ENCODE assay signal across 8 mouse cellular contexts in the genomic region with DNA sequence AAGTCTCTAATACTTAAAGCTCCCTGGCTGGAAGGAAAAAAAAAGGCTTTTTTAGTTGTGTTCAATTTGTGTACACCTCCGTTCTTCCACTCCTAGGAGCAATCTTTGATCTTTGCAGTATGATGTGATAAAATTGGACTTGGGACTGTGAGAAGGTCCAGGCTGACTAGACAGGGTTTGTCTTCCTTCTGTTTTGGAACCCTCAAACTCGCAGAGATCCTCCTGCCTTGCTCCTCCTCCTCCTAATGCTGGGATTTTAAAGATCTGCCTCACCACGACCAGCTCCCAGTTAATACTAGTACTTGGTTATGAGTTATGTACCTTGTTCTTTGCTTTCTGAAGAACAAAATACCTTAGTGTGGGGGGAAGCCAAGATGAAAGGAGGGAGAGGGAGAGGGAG. TPM values are rescaled to one million over a fixed set of nuclear protein-coding genes. Genes with fewer than 3 reads are reported as not detected.
DNase-seq lines count a peak whose midpoint lies in the region; ATAC-seq and TF ChIP-seq lines count a peak whose summit lies in the region.
"Not testable (repeated sequence)": the region's sequence is repeated elsewhere in the genome, so short reads cannot be mapped to it uniquely, and the experiment has no call there.

No protein-coding gene starts in this region.

- not testable (repeated sequence) for H3K27me3 ChIP-seq in ES-Bruce4 (ENCODE audit: control insufficient read depth, insufficient read depth, low read length, poor library complexity, severe bottlenecking); embryonic facial prominence, embryonic 14.5 days (replicated peaks; ENCODE audit: control insufficient read depth, insufficient read depth, low read length); hindbrain, embryonic 12.5 days; kidney, embryonic 15.5 days; liver, embryonic 12.5 days (replicated peaks); midbrain, embryonic 10.5 days (ENCODE audit: low read depth, poor library complexity, severe bottlenecking); neural tube, embryonic 15.5 days (replicated peaks)

- H3K9me3 ChIP-seq in ES-Bruce4 (replicated peaks; ENCODE audit: control insufficient read depth, insufficient read depth, low read length, poor library complexity, severe bottlenecking); embryonic facial prominence, embryonic 14.5 days (ENCODE audit: control insufficient read depth, low read length); hindbrain, embryonic 12.5 days (replicated peaks); kidney, embryonic 15.5 days (replicated peaks); liver, embryonic 12.5 days (replicated peaks); midbrain, embryonic 10.5 days (replicated peaks); neural tube, embryonic 15.5 days (replicated peaks): not testable (repeated sequence)

- H3K4me2 ChIP-seq in embryonic facial prominence, embryonic 14.5 days (ENCODE audit: low read depth, low read length): peak overlapping the region; percentile 66
- peak overlapping the region; percentile 64 for H3K4me2 ChIP-seq in hindbrain, embryonic 12.5 days (replicated peaks)
- peak overlapping the region; percentile 65 for H3K4me2 ChIP-seq in kidney, embryonic 15.5 days
- peak overlapping the region; percentile 80 for H3K4me2 ChIP-seq in liver, embryonic 12.5 days
- peak overlapping the region; percentile 63 for H3K4me2 ChIP-seq in neural tube, embryonic 15.5 days

- not testable (repeated sequence) for TF ChIP-seq CTCF in ES-Bruce4 (IDR thresholded peaks at IDR 0.05; ENCODE audit: low read depth, low read length); gastrocnemius, adult 2 months (IDR thresholded peaks at IDR 0.05)

- WGBS in embryonic facial prominence, embryonic 14.5 days: 30% methylated on average over 3 of the region's 3 CpGs
- 42% methylated on average over 3 of the region's 3 CpGs for WGBS in hindbrain, embryonic 12.5 days
- WGBS in kidney, embryonic 15.5 days: 19% methylated on average over 3 of the region's 3 CpGs
- WGBS in liver, embryonic 12.5 days (ENCODE audit: insufficient replicate concordance): 10% methylated on average over 3 of the region's 3 CpGs
- WGBS in midbrain, embryonic 10.5 days: 38% methylated on average over 3 of the region's 3 CpGs
- WGBS in neural tube, embryonic 15.5 days: 32% methylated on average over 3 of the region's 3 CpGs

- not testable (repeated sequence) for H3K36me3 ChIP-seq in ES-Bruce4 (ENCODE audit: control insufficient read depth, insufficient read depth, low read length, poor library complexity, severe bottlenecking); embryonic facial prominence, embryonic 14.5 days (ENCODE audit: control insufficient read depth, insufficient read depth, low read length); hindbrain, embryonic 12.5 days; neural tube, embryonic 15.5 days
- peaks cover 10% of the 10 kb centered on the region; the same call in 1 of the 2 replicates for H3K36me3 ChIP-seq in kidney, embryonic 15.5 days
- H3K36me3 ChIP-seq in liver, embryonic 12.5 days: peaks cover 26% of the 10 kb centered on the region
- peaks cover 21% of the 10 kb centered on the region for H3K36me3 ChIP-seq in midbrain, embryonic 10.5 days

- intact Hi-C loops in gastrocnemius, adult 2 months (cut with DNase I): loop anchor here (2.0 kb wide), 1 partner anchor 117 kb away; no protein-coding TSS in a partner anchor

- H3K4me3 ChIP-seq in ES-Bruce4 (ENCODE audit: low read depth, low read length): peak overlapping the region; percentile 54
- peak overlapping the region; percentile 54 for H3K4me3 ChIP-seq in embryonic facial prominence, embryonic 14.5 days (ENCODE audit: low read depth, low read length)
- peak overlapping the region; percentile 77 for H3K4me3 ChIP-seq in gastrocnemius, adult 2 months
- H3K4me3 ChIP-seq in hindbrain, embryonic 12.5 days: peak overlapping the region; percentile 43
- peak overlapping the region; percentile 58 for H3K4me3 ChIP-seq in kidney, embryonic 15.5 days (replicated peaks)
- peak overlapping the region; percentile 75 for H3K4me3 ChIP-seq in liver, embryonic 12.5 days
- H3K4me3 ChIP-seq in midbrain, embryonic 10.5 days: peak overlapping the region; percentile 59
- H3K4me3 ChIP-seq in neural tube, embryonic 15.5 days (replicated peaks): peak overlapping the region; percentile 46

- not testable (repeated sequence) for H3K27ac ChIP-seq in ES-Bruce4 (ENCODE audit: insufficient read depth, low read length); embryonic facial prominence, embryonic 14.5 days (replicated peaks; ENCODE audit: low read depth, low read length); hindbrain, embryonic 12.5 days; midbrain, embryonic 10.5 days (replicated peaks)
- peak overlapping the region; percentile 89 for H3K27ac ChIP-seq in gastrocnemius, adult 2 months
- peak overlapping the region; percentile 93; the same call in 1 of the 2 replicates for H3K27ac ChIP-seq in kidney, embryonic 15.5 days
- peak overlapping the region; percentile 92 for H3K27ac ChIP-seq in liver, embryonic 12.5 days
- peak overlapping the region; percentile 82; the same call in 1 of the 2 replicates for H3K27ac ChIP-seq in neural tube, embryonic 15.5 days (replicated peaks)

- H3K9ac ChIP-seq in ES-Bruce4 (ENCODE audit: low read depth, poor library complexity, severe bottlenecking): peak overlapping the region; percentile 57; the same call in 1 of the 2 replicates
- peak overlapping the region; percentile 65 for H3K9ac ChIP-seq in embryonic facial prominence, embryonic 14.5 days (ENCODE audit: low read depth, low read length)
- H3K9ac ChIP-seq in hindbrain, embryonic 12.5 days; kidney, embryonic 15.5 days: not testable (repeated sequence)
- peak overlapping the region; percentile 83 for H3K9ac ChIP-seq in liver, embryonic 12.5 days
- H3K9ac ChIP-seq in neural tube, embryonic 15.5 days (replicated peaks): peak overlapping the region; percentile 43

- not testable (repeated sequence) for TF ChIP-seq POLR2A in ES-Bruce4 (IDR thresholded peaks at IDR 0.05; ENCODE audit: insufficient read depth, low read length)

- not testable (repeated sequence) for ATAC-seq in embryonic facial prominence, embryonic 14.5 days (ENCODE audit: low read depth); hindbrain, embryonic 12.5 days (ENCODE audit: low FRiP score); kidney, embryonic 15.5 days (replicated peaks; ENCODE audit: low FRiP score); liver, embryonic 12.5 days; neural tube, embryonic 15.5 days (ENCODE audit: low FRiP score)

- not testable (repeated sequence) for H3K4me1 ChIP-seq in ES-Bruce4 (ENCODE audit: control insufficient read depth, insufficient read depth, low read length); embryonic facial prominence, embryonic 14.5 days (ENCODE audit: control insufficient read depth, insufficient read depth, low read length); hindbrain, embryonic 12.5 days
- H3K4me1 ChIP-seq in kidney, embryonic 15.5 days: peaks cover 10% of the 10 kb centered on the region
- H3K4me1 ChIP-seq in liver, embryonic 12.5 days: peaks cover 17% of the 10 kb centered on the region
- peaks cover 12% of the 10 kb centered on the region for H3K4me1 ChIP-seq in midbrain, embryonic 10.5 days
- peaks cover 12% of the 10 kb centered on the region for H3K4me1 ChIP-seq in neural tube, embryonic 15.5 days

- DNase-seq in embryonic facial prominence, embryonic 14.5 days (ENCODE audit: low spot score); gastrocnemius, adult 2 months; midbrain, embryonic 10.5 days (ENCODE audit: low spot score): not testable (repeated sequence)

- TF ChIP-seq EP300 in ES-Bruce4 (IDR thresholded peaks at IDR 0.05; ENCODE audit: insufficient read depth, low read depth, low read length): not testable (repeated sequence)

RNA-seq across cellular contexts. Expression of a gene that starts 1.2 kb away (rescaled TPM):
- 24.9 and 31.0 TPM in 2 replicates for polyA plus RNA-seq in ES-Bruce4 (2011; ENCODE audit: insufficient read depth, insufficient read length, low read depth, missing spikeins)
- not detected in 2 replicates for polyA plus RNA-seq in embryonic facial prominence, embryonic 14.5 days (2014; fragmentation: Nextera tagmentation; extraction: Ambion mirVana)
- total RNA-seq in gastrocnemius, adult 2 months (2021): 1 to 10 TPM; 2.9 to 7.8 TPM
- polyA plus RNA-seq in hindbrain, embryonic 12.5 days (2016; fragmentation: Nextera tagmentation; extraction: Ambion mirVana): not detected in 2 replicates
- polyA plus RNA-seq in kidney, embryonic 15.5 days (2015; fragmentation: Nextera tagmentation; extraction: Ambion mirVana): not detected in 2 replicates
- not detected in 2 replicates for polyA plus RNA-seq in liver, embryonic 12.5 days (2016; fragmentation: Nextera tagmentation; extraction: Ambion mirVana)
- polyA plus RNA-seq in midbrain, embryonic 10.5 days (2016; fragmentation: Nextera tagmentation; extraction: Ambion mirVana): not detected in 2 replicates
- not detected in 2 replicates for polyA plus RNA-seq in neural tube, embryonic 15.5 days (2015; fragmentation: Nextera tagmentation; extraction: Ambion mirVana)

RNA-seq across cellular contexts. Expression of a gene that starts 10.3 kb away (rescaled TPM):
- 6.1 and 9.4 TPM in 2 replicates for polyA plus RNA-seq in ES-Bruce4 (2011; ENCODE audit: insufficient read depth, insufficient read length, low read depth, missing spikeins)
- 0.45 and 0.73 TPM in 2 replicates for polyA plus RNA-seq in embryonic facial prominence, embryonic 14.5 days (2014; fragmentation: Nextera tagmentation; extraction: Ambion mirVana)
- under 1 TPM in 1 of 2 experiments, not detected in 1; 0.47 TPM for total RNA-seq in gastrocnemius, adult 2 months (2021)
- polyA plus RNA-seq in hindbrain, embryonic 12.5 days (2016; fragmentation: Nextera tagmentation; extraction: Ambion mirVana): 0.50 and 0.59 TPM in 2 replicates
- 0.62 and 1.0 TPM in 2 replicates for polyA plus RNA-seq in kidney, embryonic 15.5 days (2015; fragmentation: Nextera tagmentation; extraction: Ambion mirVana)
- 4.0 and 4.3 TPM in 2 replicates for polyA plus RNA-seq in liver, embryonic 12.5 days (2016; fragmentation: Nextera tagmentation; extraction: Ambion mirVana)
- 0.15 and 0.78 TPM in 2 replicates for polyA plus RNA-seq in midbrain, embryonic 10.5 days (2016; fragmentation: Nextera tagmentation; extraction: Ambion mirVana)
- polyA plus RNA-seq in neural tube, embryonic 15.5 days (2015; fragmentation: Nextera tagmentation; extraction: Ambion mirVana): 0.55 and 0.73 TPM in 2 replicates

RNA-seq across cellular contexts. Expression of a gene that starts 14.6 kb away (rescaled TPM):
- polyA plus RNA-seq in ES-Bruce4 (2011; ENCODE audit: insufficient read depth, insufficient read length, low read depth, missing spikeins): 58.9 and 64.4 TPM in 2 replicates
- polyA plus RNA-seq in embryonic facial prominence, embryonic 14.5 days (2014; fragmentation: Nextera tagmentation; extraction: Ambion mirVana): 51.5 and 51.7 TPM in 2 replicates
- total RNA-seq in gastrocnemius, adult 2 months (2021): 1 to 10 TPM; 3.6 to 5.9 TPM
- 38.2 and 39.5 TPM in 2 replicates for polyA plus RNA-seq in hindbrain, embryonic 12.5 days (2016; fragmentation: Nextera tagmentation; extraction: Ambion mirVana)
- polyA plus RNA-seq in kidney, embryonic 15.5 days (2015; fragmentation: Nextera tagmentation; extraction: Ambion mirVana): 74.3 and 78.6 TPM in 2 replicates
- 75.0 and 76.1 TPM in 2 replicates for polyA plus RNA-seq in liver, embryonic 12.5 days (2016; fragmentation: Nextera tagmentation; extraction: Ambion mirVana)
- 73.9 and 85.1 TPM in 2 replicates for polyA plus RNA-seq in midbrain, embryonic 10.5 days (2016; fragmentation: Nextera tagmentation; extraction: Ambion mirVana)
- polyA plus RNA-seq in neural tube, embryonic 15.5 days (2015; fragmentation: Nextera tagmentation; extraction: Ambion mirVana): 20.5 and 36.3 TPM in 2 replicates

RNA-seq across cellular contexts. Expression of a gene that starts 14.9 kb away (rescaled TPM):
- polyA plus RNA-seq in ES-Bruce4 (2011; ENCODE audit: insufficient read depth, insufficient read length, low read depth, missing spikeins): 90.3 and 95.5 TPM in 2 replicates
- polyA plus RNA-seq in embryonic facial prominence, embryonic 14.5 days (2014; fragmentation: Nextera tagmentation; extraction: Ambion mirVana): 42.0 and 54.8 TPM in 2 replicates
- 10 to 100 TPM; 16.2 to 16.6 TPM for total RNA-seq in gastrocnemius, adult 2 months (2021)
- polyA plus RNA-seq in hindbrain, embryonic 12.5 days (2016; fragmentation: Nextera tagmentation; extraction: Ambion mirVana): 71.8 and 79.8 TPM in 2 replicates
- polyA plus RNA-seq in kidney, embryonic 15.5 days (2015; fragmentation: Nextera tagmentation; extraction: Ambion mirVana): 49.5 and 53.9 TPM in 2 replicates
- polyA plus RNA-seq in liver, embryonic 12.5 days (2016; fragmentation: Nextera tagmentation; extraction: Ambion mirVana): 26.1 and 30.6 TPM in 2 replicates
- polyA plus RNA-seq in midbrain, embryonic 10.5 days (2016; fragmentation: Nextera tagmentation; extraction: Ambion mirVana): 50.4 and 55.6 TPM in 2 replicates
- 98.6 and 99.7 TPM in 2 replicates for polyA plus RNA-seq in neural tube, embryonic 15.5 days (2015; fragmentation: Nextera tagmentation; extraction: Ambion mirVana)

RNA-seq across cellular contexts. Expression of a gene that starts 20.8 kb away (rescaled TPM):
- polyA plus RNA-seq in ES-Bruce4 (2011; ENCODE audit: insufficient read depth, insufficient read length, low read depth, missing spikeins): 165 and 181 TPM in 2 replicates
- polyA plus RNA-seq in embryonic facial prominence, embryonic 14.5 days (2014; fragmentation: Nextera tagmentation; extraction: Ambion mirVana): 177 and 204 TPM in 2 replicates
- 10 to 100 TPM; 28.0 to 28.1 TPM for total RNA-seq in gastrocnemius, adult 2 months (2021)
- 246 and 257 TPM in 2 replicates for polyA plus RNA-seq in hindbrain, embryonic 12.5 days (2016; fragmentation: Nextera tagmentation; extraction: Ambion mirVana)
- polyA plus RNA-seq in kidney, embryonic 15.5 days (2015; fragmentation: Nextera tagmentation; extraction: Ambion mirVana): 301 and 306 TPM in 2 replicates
- 144 and 147 TPM in 2 replicates for polyA plus RNA-seq in liver, embryonic 12.5 days (2016; fragmentation: Nextera tagmentation; extraction: Ambion mirVana)
- 412 and 447 TPM in 2 replicates for polyA plus RNA-seq in midbrain, embryonic 10.5 days (2016; fragmentation: Nextera tagmentation; extraction: Ambion mirVana)
- 157 and 177 TPM in 2 replicates for polyA plus RNA-seq in neural tube, embryonic 15.5 days (2015; fragmentation: Nextera tagmentation; extraction: Ambion mirVana)

Comparison
In these comparisons a context has a peak if more than half of its experiments do, and no peak if none do; other contexts are left out.
1. RNA of a gene that starts 1.2 kb away (polyA plus RNA-seq): 24.9 to 31.0 TPM in ES-Bruce4; not detected in embryonic facial prominence, embryonic 14.5 days, not detected in hindbrain, embryonic 12.5 days, not detected in kidney, embryonic 15.5 days, not detected in liver, embryonic 12.5 days, not detected in midbrain, embryonic 10.5 days and not detected in neural tube, embryonic 15.5 days; every median in the first group is over 10 times any median in the second.
2. Peak in every context shown above with its lines, with median percentiles within 50 percentile points of each other: H3K4me3 ChIP-seq and H3K4me2 ChIP-seq.